Mouse (Mus musculus): ENCODE measurements around the gene Akr1d1. TPM values are rescaled to one million over a fixed set of nuclear protein-coding genes. Genes with fewer than 3 reads are reported as not detected.

Akr1d1 gene
- polyA plus RNA-seq, 1 experiment from 2014 or later, result 15.3 TPM

Other genes with a start within 250 kb of the Akr1d1 start
- 0.20 and 0.27 TPM in 2 replicates for gene Dgki, start 230.0 kb upstream of the Akr1d1 start, polyA plus RNA-seq (2015; fragmentation: Nextera tagmentation; extraction: Ambion mirVana)
- gene Creb3l2, start 88.0 kb upstream of the Akr1d1 start, polyA plus RNA-seq (2015; fragmentation: Nextera tagmentation; extraction: Ambion mirVana), result 3.1 and 3.6 TPM in 2 replicates